Mouse (Mus musculus) c-Kit-negative CD71-positive TER-119-positive erythroid progenitor cells, embryonic 14.5 days (primary cell): ENCODE data around the gene Lsm14a.
A peak's percentile ranks its signal among the peaks of the same experiment; 100 is the strongest.

Experiments
- DNase-seq: peaks from one replicate; pipeline ENCODE4 v3.0.0-alpha.2; 2013; ENCODE audit warnings: low read depth, low spot score

Lsm14a gene

GRCm38 (mm10) chr7:34393215-34393614, at the start of gene Lsm14a:
Gene Lsm14a (minus strand): TSS chr7:34393315.
- DNase-seq: no peak

- no peak for DNase-seq
These were observed 45.8 kb upstream of the Lsm14a start for GRCm38 (mm10) chr7:34438903-34439302.

- DNase-seq: no peak
These were observed 40.5 kb upstream of the Lsm14a start for GRCm38 (mm10) chr7:34433597-34433996.

DNA sequence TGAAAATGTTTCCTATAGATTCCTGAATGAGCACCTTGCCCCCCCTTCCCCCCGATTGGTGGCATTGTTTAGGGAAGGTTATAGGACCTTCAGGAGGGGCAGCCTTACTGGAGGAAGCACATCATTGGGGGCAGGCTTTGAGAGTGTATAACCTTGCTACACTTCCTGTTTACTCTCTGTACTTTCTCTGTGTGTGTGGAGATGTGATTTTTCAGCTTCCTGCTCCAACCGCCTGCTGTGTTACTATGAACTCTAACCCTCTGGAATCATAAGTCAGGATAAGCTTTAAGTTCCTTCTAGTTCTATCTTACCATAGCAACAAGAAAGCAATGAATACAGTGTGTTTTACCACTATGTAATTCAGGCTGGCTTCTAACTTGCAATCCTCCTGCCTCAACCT, 28.1 kb upstream of the Lsm14a start:
- DNase-seq: no peak

DNA sequence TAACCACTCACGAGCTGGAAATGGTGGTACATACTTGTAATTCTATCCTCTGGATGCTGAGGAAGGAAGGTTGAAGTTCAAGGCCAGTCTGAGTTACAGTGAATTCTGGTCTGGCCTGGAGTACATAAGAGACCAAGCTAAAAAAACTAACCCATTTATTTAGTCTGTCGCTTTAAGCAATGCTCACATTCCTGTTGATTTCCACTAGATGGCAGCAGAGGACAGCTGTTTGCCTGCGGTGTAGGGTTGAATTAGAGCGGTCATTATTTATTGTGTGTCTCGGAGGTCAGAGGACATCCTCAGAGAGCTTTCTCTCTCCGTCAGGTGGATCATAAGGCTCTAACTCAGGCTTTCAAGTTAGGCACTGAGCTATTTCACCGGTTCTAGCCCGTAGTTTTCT, 14.4 kb upstream of the Lsm14a start:
- DNase-seq: peak; percentile 31

DNA sequence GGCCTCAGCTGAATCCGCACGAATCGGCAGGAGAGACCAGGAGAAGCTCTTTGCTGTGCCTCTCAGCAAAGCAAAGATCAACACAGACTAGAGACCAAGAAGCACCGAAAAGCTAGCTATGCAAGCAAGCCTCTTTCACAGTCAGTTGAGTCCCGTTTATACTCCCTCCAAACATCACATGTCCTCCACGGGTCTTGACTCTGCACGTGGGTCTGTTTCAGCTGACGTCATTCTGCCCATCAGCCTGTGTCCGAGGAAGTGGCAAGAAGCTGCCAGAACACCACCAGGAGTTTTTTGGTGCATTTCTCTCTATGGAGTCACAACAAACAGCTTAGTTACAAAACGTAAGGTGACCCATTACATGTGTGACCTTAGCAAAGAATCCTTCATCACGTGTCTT, 10.8 kb upstream of the Lsm14a start:
- no peak for DNase-seq

GRCm38 (mm10) chr7:34400070-34400469, 7.0 kb upstream of the Lsm14a start:
- no peak for DNase-seq

DNA sequence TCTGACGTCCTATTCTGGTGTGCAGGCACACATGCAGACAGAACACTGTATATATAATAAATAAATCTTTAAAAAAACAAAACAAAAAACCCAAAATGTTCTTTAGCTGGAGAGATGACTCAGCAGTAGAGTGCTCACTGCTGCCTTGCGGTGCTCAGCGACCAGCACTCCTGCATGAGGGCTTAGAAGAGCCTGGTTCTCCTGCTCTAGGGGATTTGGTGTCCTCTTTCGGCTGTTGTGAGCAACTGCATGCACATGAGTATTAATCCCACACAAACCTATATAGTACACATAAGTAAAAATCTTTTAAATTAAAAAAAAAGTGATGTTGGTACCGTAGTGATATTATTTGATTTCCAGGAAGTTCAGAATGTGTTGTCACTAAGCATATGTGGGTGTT, 5.7 kb upstream of the Lsm14a start:
- DNase-seq: no peak

- DNase-seq: no peak
These were observed 3.7 kb upstream of the Lsm14a start for GRCm38 (mm10) chr7:34396791-34397190.

- DNase-seq: no peak
These were observed 2.6 kb upstream of the Lsm14a start for GRCm38 (mm10) chr7:34395761-34396160.

DNA sequence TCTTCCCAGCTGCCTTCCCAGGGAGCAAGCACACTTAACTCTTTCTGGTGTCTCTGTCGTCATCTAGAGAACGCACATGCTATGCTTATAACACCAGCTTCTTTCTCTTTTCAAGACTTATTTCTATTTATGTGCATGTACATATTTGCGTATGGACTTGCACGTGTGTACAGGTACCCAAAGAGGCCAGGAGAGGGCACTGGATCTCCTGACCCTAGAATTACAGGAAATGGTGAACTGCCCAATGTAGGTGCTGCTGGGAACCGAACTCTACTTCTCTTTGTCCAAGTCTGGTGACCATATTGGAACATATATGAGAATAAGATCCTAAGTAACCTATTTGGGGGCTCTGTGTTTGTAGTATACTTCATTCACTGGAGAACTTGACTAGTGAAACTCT, 1.5 kb upstream of the Lsm14a start:
- DNase-seq: no peak

DNA sequence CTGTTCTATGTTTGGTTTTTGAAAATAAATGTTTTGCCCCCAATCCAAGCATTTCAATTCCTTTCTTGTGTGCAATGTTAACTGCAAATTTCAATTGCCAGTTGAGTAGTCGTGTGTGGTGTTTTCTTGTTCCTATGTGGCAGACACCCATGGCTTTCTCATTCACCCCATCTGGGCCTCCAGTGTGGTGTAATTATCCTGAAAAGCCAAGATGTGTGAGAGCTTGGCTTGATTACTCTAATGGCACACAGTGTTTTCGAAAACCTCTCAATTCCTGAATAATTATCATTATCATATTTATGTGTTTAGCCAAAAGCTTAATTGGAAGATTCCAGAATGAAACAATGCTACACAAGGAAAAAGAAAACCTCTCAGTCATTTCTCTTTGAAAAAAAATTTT, 976 bp upstream of the Lsm14a start:
- no peak for DNase-seq

- no peak for DNase-seq
These were observed 780 bp downstream of the Lsm14a start for GRCm38 (mm10) chr7:34392335-34392734.

GRCm38 (mm10) chr7:34391711-34392110, 1.4 kb downstream of the Lsm14a start:
- no peak for DNase-seq

DNA sequence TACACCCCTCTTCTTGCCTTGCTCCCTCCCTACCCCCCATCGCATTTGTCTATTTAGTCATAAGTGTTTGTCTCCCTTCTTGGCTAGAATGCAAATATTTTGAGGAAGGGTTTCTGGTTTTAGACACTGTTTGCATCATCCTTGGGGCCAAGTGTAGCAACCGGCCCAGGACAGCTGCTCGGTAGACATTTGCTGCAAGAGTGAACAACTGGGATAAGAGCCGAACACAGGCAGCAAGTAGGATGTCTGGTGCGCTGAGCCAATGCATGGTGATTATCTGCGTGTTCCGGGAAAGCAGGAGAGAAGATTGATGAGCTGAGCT, 2.3 kb downstream of the Lsm14a start:
- no peak for DNase-seq

GRCm38 (mm10) chr7:34390111-34390833, 2.8 kb downstream of the Lsm14a start:
- DNase-seq: peak; percentile 31

GRCm38 (mm10) chr7:34389277-34390085, 3.6 kb downstream of the Lsm14a start:
- peak; percentile 87 for DNase-seq

- DNase-seq: peak; percentile 65
These were observed 4.5 kb downstream of the Lsm14a start for GRCm38 (mm10) chr7:34388445-34389276.

- peak; percentile 22 for DNase-seq
These were observed 5.2 kb downstream of the Lsm14a start for GRCm38 (mm10) chr7:34387784-34388444.

DNA sequence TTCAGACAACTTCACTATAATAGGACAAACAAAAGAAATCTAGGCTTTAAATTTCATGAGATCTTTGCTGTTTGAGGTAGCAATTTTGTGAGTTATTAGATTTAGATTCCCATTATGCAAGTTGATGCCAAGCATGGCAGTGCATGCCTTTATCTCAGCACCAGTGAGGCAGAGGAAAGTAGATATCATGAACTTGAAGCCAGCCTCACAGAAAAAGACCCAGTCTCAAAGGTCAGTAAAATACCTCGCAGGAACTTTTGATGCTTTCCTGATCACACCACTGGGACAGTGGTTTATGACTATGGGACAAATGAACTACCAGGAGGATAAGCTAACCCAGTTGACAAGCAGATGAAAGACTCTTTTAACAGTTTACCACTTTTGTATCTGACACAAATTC, 10.3 kb downstream of the Lsm14a start:
- DNase-seq: no peak

DNA sequence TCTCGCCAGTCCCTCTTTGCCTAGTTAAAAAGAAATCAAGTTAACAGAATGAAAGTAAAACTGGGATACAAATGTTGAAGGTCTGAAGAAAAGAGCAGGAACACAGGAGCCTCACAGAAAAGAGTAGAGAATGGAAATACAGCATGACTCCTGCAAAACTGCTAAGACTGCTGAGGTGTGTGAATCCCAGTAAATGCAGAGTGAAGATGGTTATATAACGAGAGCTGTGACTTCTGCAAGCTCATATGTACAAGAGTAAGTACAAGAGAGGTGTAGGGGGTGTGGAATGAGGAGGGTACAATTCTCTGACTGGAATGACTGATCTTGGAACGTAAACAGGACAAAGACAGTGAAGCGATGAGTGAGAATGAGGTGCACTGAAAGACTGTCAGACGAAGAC, 11.4 kb downstream of the Lsm14a start:
- DNase-seq: no peak

DNA sequence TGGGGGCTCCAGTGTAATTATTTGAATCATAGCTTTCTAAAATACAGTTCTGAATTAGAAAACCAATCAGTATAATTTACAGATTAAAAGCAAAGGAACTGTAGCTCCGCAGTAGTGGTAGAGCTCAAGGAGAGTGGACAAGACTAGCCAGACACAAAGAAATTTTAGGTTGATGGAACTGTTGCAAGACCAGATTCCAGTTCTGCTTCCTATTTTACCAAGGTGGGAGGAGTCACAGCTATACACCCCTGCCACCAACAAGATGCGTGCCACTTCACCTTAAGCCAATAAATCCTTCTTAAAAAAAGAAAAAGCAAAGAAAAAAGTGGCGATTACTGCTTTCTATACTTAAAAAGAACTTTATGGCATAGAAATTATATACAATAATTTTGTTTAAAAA, 12.8 kb downstream of the Lsm14a start:
- DNase-seq: no peak
